Mouse (Mus musculus) kidney, postnatal 0 days (tissue): ENCODE measurements at regions not wholly inside any gene's neighbourhood (a gene's known extent, or its start where the extent isn't known, plus 50 kb on each side); places are given as distances from the start of the nearest gene placed in this dataset.

Source experiments
- ATAC-seq: fragments of 200-750 bp; cut with Nextera tagmentation; replicated peaks from 2 replicates; pipeline ENCODE4 v1.8.0; 2017; ENCODE audit warnings: low read depth, moderate number of reproducible peaks, moderate TSS enrichment, moderate library complexity; ENCODE audit not compliant: low FRiP score
- DNase-seq: peaks from one replicate; pipeline ENCODE4 v3.0.0-alpha.2; 2016; ENCODE audit warnings: low spot score
- H3K27ac ChIP-seq: fragments of 300-500 bp; sonication (generic); 2 replicates; pipeline ENCODE4 v1.5.1; 2014; ENCODE audit warnings: mild to moderate bottlenecking
- H3K27me3 ChIP-seq: fragments of 300-500 bp; sonication (generic); 2 replicates; pipeline ENCODE4 v1.6.1; 2014; ENCODE audit warnings: low read length, mixed read lengths; ENCODE audit not compliant: insufficient read depth
- H3K36me3 ChIP-seq: fragments of 300-500 bp; sonication (generic); 2 replicates; pipeline ENCODE4 v1.6.1; 2014; ENCODE audit warnings: low read length, mixed read lengths; ENCODE audit not compliant: insufficient read depth
- H3K4me1 ChIP-seq: fragments of 300-500 bp; sonication (generic); replicated peaks from 2 replicates; pipeline ENCODE4 v1.6.1; 2014; ENCODE audit warnings: antibody characterized with exemption, low read length, mixed read lengths; ENCODE audit not compliant: insufficient read depth
- H3K4me2 ChIP-seq: fragments of 300-500 bp; sonication (generic); 2 replicates; pipeline ENCODE4 v1.6.1; 2014; ENCODE audit warnings: mild to moderate bottlenecking, low read length, moderate library complexity, mixed read lengths
- H3K4me3 ChIP-seq: fragments of 300-500 bp; sonication (generic); replicated peaks from 2 replicates; pipeline ENCODE4 v1.5.1; 2014; ENCODE audit warnings: low read depth, low read length
- H3K9ac ChIP-seq: fragments of 300-500 bp; sonication (generic); 2 replicates; pipeline ENCODE4 v1.6.1; 2014; ENCODE audit warnings: low read depth, low read length
- H3K9me3 ChIP-seq: fragments of 300-500 bp; sonication (generic); replicated peaks from 2 replicates; pipeline ENCODE4 v1.6.1; 2016; ENCODE audit warnings: low read length, inconsistent platforms, mixed read lengths
- CTCF ChIP-seq: IDR thresholded peaks from 2 replicates; pipeline ENCODE4 v1.5.1; 2016; ENCODE audit warnings: antibody characterized with exemption, low read depth, mild to moderate bottlenecking, moderate library complexity
- WGBS: fragments of 180-500 bp; shearing (Covaris S2); extraction: QIAGEN DNeasy Blood & Tissue Kit; methylation state at CpG from one replicate; pipeline ENCODE4 v1.1.7; 2014; 5-methylcytosine and 5-hydroxymethylcytosine counted together

DNA sequence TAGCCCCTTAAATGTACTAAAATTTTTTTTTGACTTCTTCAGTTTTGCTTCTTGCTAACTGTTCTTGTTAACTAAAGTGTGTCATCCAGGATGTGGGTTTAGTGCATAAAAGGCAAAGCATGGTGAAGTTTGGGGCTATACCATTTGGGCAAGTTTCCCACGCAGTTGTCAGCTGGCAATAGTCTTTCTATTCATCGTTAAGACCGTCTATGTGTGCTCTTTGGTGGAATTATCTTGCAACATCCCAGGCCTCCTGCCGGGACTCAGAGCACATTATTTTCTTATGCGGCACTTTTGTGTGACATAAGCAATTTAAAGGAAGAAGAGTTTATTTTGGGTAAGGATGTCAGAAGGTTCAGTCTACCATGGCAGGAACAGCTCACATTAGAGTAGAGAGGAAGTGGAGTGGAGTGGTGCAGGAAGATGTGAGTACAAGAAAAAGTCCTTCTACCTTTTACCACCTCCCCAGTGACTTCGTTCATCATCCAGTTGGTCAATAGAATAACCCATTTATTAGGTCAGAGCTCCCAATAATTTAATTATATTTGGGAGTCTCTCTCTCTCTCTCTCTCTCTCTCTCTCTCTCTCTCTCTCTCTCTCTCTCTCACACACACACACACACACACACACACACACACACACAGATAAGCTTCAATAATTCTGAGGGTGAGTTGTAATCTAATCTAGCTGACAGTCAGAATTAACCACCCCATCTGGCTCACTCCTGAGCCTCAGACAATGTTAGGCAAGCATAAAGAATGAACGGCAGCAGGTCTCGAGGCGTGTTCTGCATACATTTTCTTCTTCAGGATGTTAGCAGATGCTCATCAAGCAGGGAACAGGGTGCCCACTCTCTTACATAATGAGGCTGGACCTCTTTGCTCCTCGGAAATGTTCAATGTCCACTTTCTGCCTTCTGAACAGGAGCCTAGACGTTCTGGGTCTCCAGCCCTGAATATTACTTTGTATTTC, 304.7 kb downstream of the Foxo1 start:
- Histone ChIP-seq H3K9me3 (no peaks in the 10 kb centered on the region), H3K9ac (no peak overlapping the region), H3K4me1 (no peaks in the 10 kb centered on the region), H3K36me3 (no peaks in the 10 kb centered on the region), H3K4me2 (no peak overlapping the region), H3K4me3 (no peak overlapping the region), H3K27ac (no peak overlapping the region), H3K27me3 (no peaks in the 10 kb centered on the region)
- WGBS = 79% methylated on average over 11 of the region's 11 CpGs
- DNase-seq (no peak), ATAC-seq (no peak)
- TF ChIP-seq CTCF = no peak

DNA sequence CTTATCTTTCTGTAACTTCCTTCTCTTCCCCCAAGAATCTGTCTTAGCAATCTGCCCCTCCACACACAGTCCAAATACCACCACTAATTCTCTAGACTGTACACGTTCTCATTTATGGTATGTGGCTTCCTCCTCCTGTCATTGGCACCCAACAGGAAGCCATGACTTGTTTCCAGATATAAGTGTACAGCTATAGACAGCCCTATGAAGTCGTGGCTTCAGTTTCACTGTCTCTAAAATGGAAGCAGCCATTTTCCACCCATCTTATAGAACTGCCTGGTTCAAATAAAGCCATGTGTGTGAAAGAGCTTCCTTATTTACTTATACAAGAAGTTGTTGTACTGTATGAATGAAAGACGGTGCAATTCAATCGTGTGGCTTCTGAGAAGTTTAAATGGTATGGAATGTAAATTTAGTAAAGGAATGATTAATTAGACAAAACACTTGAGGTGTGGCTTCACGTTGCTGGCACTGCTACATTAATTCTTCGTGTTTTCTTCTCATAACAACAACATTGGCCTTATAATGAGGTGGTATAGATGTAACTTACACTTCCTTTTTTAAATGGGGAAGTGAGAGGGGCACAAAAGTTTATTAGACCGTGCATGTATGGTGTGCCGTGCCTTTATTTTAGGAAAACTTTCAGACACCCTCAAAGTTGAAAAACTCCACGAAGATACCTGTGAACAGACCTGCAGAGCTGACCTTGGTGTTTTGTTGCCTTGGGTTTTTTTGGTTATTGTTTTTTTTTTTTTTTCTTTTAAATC, 299.7 kb downstream of the Foxo1 start:
- WGBS = 75% methylated on average over 9 of the region's 9 CpGs
- no peak for TF ChIP-seq CTCF
- Histone ChIP-seq H3K36me3 (no peaks in the 10 kb centered on the region), H3K4me2 (no peak overlapping the region), H3K27ac (no peak overlapping the region), H3K4me3 (no peak overlapping the region), H3K9ac (no peak overlapping the region), H3K9me3 (no peaks in the 10 kb centered on the region), H3K4me1 (no peaks in the 10 kb centered on the region), H3K27me3 (no peaks in the 10 kb centered on the region)
- DNase-seq (no peak), ATAC-seq (no peak)

GRCm38 (mm10) chr3:52563595-52563994, 295.5 kb downstream of the Foxo1 start:
- no peaks in the 10 kb centered on the region for H3K36me3 ChIP-seq
- DNase-seq (no peak), ATAC-seq (no peak)
- no peaks in the 10 kb centered on the region for H3K9me3 ChIP-seq
- H3K9ac ChIP-seq = no peak overlapping the region
- no peaks in the 10 kb centered on the region for H3K4me1 ChIP-seq
- no peak overlapping the region for H3K4me2 ChIP-seq
- no peak overlapping the region for H3K4me3 ChIP-seq
- 69% methylated on average over 5 of the region's 5 CpGs for WGBS
- H3K27ac ChIP-seq = no peak overlapping the region
- H3K27me3 ChIP-seq = no peaks in the 10 kb centered on the region
- no peak for TF ChIP-seq CTCF

- ATAC-seq (no peak), DNase-seq (no peak)
- H3K9me3 ChIP-seq = no peaks in the 10 kb centered on the region
- no peak for TF ChIP-seq CTCF
- H3K9ac ChIP-seq = no peak overlapping the region
- H3K36me3 ChIP-seq = no peaks in the 10 kb centered on the region
- H3K4me2 ChIP-seq = no peak overlapping the region
- no peak overlapping the region for H3K4me3 ChIP-seq
- H3K27ac ChIP-seq = no peak overlapping the region
- no peaks in the 10 kb centered on the region for H3K27me3 ChIP-seq
- WGBS = 38% methylated on average over 5 of the region's 5 CpGs
- no peaks in the 10 kb centered on the region for H3K4me1 ChIP-seq
Measured at GRCm38 (mm10) chr3:52562816-52563215, 294.7 kb downstream of the Foxo1 start.

DNA sequence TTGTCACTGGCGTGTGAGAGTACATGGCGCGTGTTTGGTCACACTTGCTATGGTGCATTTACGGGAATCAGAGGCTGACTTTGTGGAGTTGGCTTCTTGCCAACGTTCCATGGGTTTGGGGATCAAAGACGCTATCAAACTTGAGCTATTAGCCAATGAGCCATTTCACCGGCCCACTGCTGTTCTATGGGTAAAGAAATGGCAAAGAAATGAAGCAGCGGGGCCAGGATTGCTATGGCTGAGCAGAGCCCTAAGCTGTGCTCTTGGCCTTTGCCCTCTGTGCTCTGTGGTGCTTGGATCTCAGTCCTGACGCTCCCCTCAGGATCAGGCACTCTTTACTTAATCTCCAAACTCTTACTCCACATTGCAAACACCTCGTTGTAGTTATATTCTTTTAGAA, 291.3 kb downstream of the Foxo1 start:
- no peak for TF ChIP-seq CTCF
- Histone ChIP-seq H3K9ac (no peak overlapping the region), H3K4me1 (no peaks in the 10 kb centered on the region), H3K27ac (no peak overlapping the region), H3K9me3 (no peaks in the 10 kb centered on the region), H3K4me2 (no peak overlapping the region), H3K4me3 (no peak overlapping the region), H3K36me3 (no peaks in the 10 kb centered on the region), H3K27me3 (no peaks in the 10 kb centered on the region)
- DNase-seq (no peak), ATAC-seq (no peak)
- 72% methylated on average over 10 of the region's 10 CpGs for WGBS

DNA sequence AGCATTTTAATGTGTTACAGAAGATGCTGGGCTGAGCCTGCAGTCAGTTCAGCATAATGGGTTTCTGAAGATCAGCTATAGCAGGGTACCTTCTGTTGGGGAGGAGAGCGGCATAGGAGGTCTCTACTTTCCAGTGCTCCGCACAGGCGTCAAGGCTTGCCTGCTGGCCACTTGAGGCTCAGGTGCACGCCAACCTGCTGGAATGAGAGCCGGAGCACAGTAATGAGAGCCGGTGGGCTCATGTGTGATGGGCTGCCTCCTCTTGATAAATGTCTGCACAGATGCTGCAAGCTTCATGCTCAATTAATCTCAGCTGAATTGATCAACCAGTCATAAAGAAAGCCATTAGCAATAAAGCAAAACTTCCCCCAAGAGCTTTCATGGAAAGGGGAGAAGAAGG, 290.6 kb downstream of the Foxo1 start:
- no peak for TF ChIP-seq CTCF
- H3K36me3 ChIP-seq = no peaks in the 10 kb centered on the region
- H3K9ac ChIP-seq = no peak overlapping the region
- H3K27ac ChIP-seq = no peak overlapping the region
- DNase-seq = no peak
- H3K4me3 ChIP-seq = no peak overlapping the region
- ATAC-seq = no peak
- H3K4me2 ChIP-seq = no peak overlapping the region
- H3K27me3 ChIP-seq = no peaks in the 10 kb centered on the region
- no peaks in the 10 kb centered on the region for H3K9me3 ChIP-seq
- 47% methylated on average over 6 of the region's 6 CpGs for WGBS
- H3K4me1 ChIP-seq = no peaks in the 10 kb centered on the region
